ENCODE assay signal across 10 mouse cellular contexts in genomic region chr7:45234922-45235571, GRCm38 (mm10). TPM values are rescaled to one million over a fixed set of nuclear protein-coding genes. Genes with fewer than 3 reads are reported as not detected.
DNase-seq lines count a peak whose midpoint lies in the region; ATAC-seq and TF ChIP-seq lines count a peak whose summit lies in the region.
"Had no signal": no experiment of that assay in that cellular context is flagged by ENCODE, and none has a peak within 500 bp of the region (broad histone marks: within the 10 kb centered on the region; RNA-seq: fewer than 3 reads in every experiment).

No protein-coding gene starts in this region.

- H3K27me3 ChIP-seq in testis, adult 2 months (ENCODE audit: control insufficient read depth, insufficient read depth, low read length) = no peaks in the 10 kb centered on the region
- 0 out of 2 replicates have a peak, but pooled peaks cover 12% of the 10 kb centered on the region for H3K27me3 ChIP-seq in forebrain, embryonic 14.5 days (replicated peaks; ENCODE audit: control insufficient read depth, insufficient read depth, low read length)
- H3K27me3 ChIP-seq in hindbrain, embryonic 15.5 days = peaks cover 27% of the 10 kb centered on the region
- H3K27me3 ChIP-seq in liver, embryonic 13.5 days = no peaks in the 10 kb centered on the region; the same call in none of the 2 replicates
- H3K27me3 ChIP-seq in neural tube, embryonic 13.5 days = peaks cover 59% of the 10 kb centered on the region

- H3K4me3 ChIP-seq in testis, adult 2 months (ENCODE audit: control insufficient read depth, low read depth, low read length) = peak overlapping the region; percentile 40
- peak overlapping the region; percentile 8; the same call in 1 of the 2 replicates for H3K4me3 ChIP-seq in forebrain, embryonic 14.5 days (ENCODE audit: low read depth, low read length)
- 0 out of 2 replicates have a peak overlapping the region, but pooled peaks have one; percentile 2 for H3K4me3 ChIP-seq in hindbrain, embryonic 15.5 days
- H3K4me3 ChIP-seq in liver, embryonic 13.5 days (replicated peaks) = peak overlapping the region; percentile 22
- 0 out of 2 replicates have a peak overlapping the region, but pooled peaks have one; percentile 8 for H3K4me3 ChIP-seq in neural tube, embryonic 13.5 days
- H3K4me3 ChIP-seq: myocyte had no signal

- peaks cover 27% of the 10 kb centered on the region for H3K4me1 ChIP-seq in testis, adult 2 months (ENCODE audit: control insufficient read depth, insufficient read depth, low read length)
- H3K4me1 ChIP-seq in forebrain, embryonic 14.5 days (ENCODE audit: control insufficient read depth, insufficient read depth, low read length) = peaks cover 16% of the 10 kb centered on the region
- peaks cover 21% of the 10 kb centered on the region for H3K4me1 ChIP-seq in hindbrain, embryonic 15.5 days (replicated peaks)
- peaks cover 61% of the 10 kb centered on the region for H3K4me1 ChIP-seq in liver, embryonic 13.5 days (replicated peaks)
- peaks cover 29% of the 10 kb centered on the region for H3K4me1 ChIP-seq in neural tube, embryonic 13.5 days (replicated peaks)

- no peaks in the 10 kb centered on the region for H3K36me3 ChIP-seq in testis, adult 2 months (ENCODE audit: control insufficient read depth, insufficient read depth, low read length)
- peaks cover 27% of the 10 kb centered on the region for H3K36me3 ChIP-seq in forebrain, embryonic 14.5 days (ENCODE audit: control insufficient read depth, insufficient read depth, low read length)
- no peaks in the 10 kb centered on the region for H3K36me3 ChIP-seq in hindbrain, embryonic 15.5 days
- peaks cover 4% of the 10 kb centered on the region for H3K36me3 ChIP-seq in liver, embryonic 13.5 days
- H3K36me3 ChIP-seq in neural tube, embryonic 13.5 days = peaks cover 15% of the 10 kb centered on the region

- 5% methylated on average over 21 of the region's 21 CpGs for WGBS in forebrain, embryonic 14.5 days
- 11% methylated on average over 21 of the region's 21 CpGs for WGBS in hindbrain, embryonic 15.5 days
- 35% methylated on average over 21 of the region's 21 CpGs for WGBS in liver, embryonic 13.5 days (ENCODE audit: insufficient replicate concordance)
- WGBS in neural tube, embryonic 13.5 days = 4% methylated on average over 21 of the region's 21 CpGs

- no peaks in the 10 kb centered on the region for H3K9me3 ChIP-seq in forebrain, embryonic 14.5 days (replicated peaks; ENCODE audit: control insufficient read depth, low read length)
- H3K9me3 ChIP-seq in hindbrain, embryonic 15.5 days = no peaks in the 10 kb centered on the region
- no peaks in the 10 kb centered on the region for H3K9me3 ChIP-seq in liver, embryonic 13.5 days (replicated peaks)
- H3K9me3 ChIP-seq in neural tube, embryonic 13.5 days = no peaks in the 10 kb centered on the region

- TF ChIP-seq CTCF in testis, adult 2 months (IDR thresholded peaks at IDR 0.05; ENCODE audit: control insufficient read depth, insufficient read depth, insufficient replicate concordance, low read depth, low read length) = no peak

- peak overlapping the region; percentile 31 for H3K4me2 ChIP-seq in forebrain, embryonic 14.5 days (ENCODE audit: low read length)
- H3K4me2 ChIP-seq in hindbrain, embryonic 15.5 days = peak overlapping the region; percentile 39
- peak overlapping the region; percentile 46 for H3K4me2 ChIP-seq in liver, embryonic 13.5 days
- H3K4me2 ChIP-seq in neural tube, embryonic 13.5 days = peak overlapping the region; percentile 41

- 0 out of 2 replicates have a peak overlapping the region, but pooled peaks have one; percentile 36 for H3K9ac ChIP-seq in forebrain, embryonic 14.5 days (ENCODE audit: low read length)
- no peak overlapping the region for H3K9ac ChIP-seq in hindbrain, embryonic 15.5 days
- no peak overlapping the region for H3K9ac ChIP-seq in liver, embryonic 13.5 days
- peak overlapping the region; percentile 38; the same call in 1 of the 2 replicates for H3K9ac ChIP-seq in neural tube, embryonic 13.5 days

- no peak for DNase-seq in testis, postnatal 14 days (ENCODE audit: low spot score)
- DNase-seq in forebrain, embryonic 14.5 days (ENCODE audit: low spot score) = peak; percentile 73
- DNase-seq in liver, embryonic 13.5 days = no peak
- no peak for DNase-seq in cerebellum, adult 9-11 months

- no peak overlapping the region for H3K27ac ChIP-seq in testis, adult 2 months (ENCODE audit: control insufficient read depth, insufficient read depth, low read depth, low read length)
- H3K27ac ChIP-seq in forebrain, embryonic 14.5 days (ENCODE audit: low read depth, low read length) = peak overlapping the region; percentile 15; the same call in 1 of the 2 replicates
- no peak overlapping the region for H3K27ac ChIP-seq in hindbrain, embryonic 15.5 days (replicated peaks)
- H3K27ac ChIP-seq in liver, embryonic 13.5 days = no peak overlapping the region
- peak overlapping the region; percentile 39 for H3K27ac ChIP-seq in neural tube, embryonic 13.5 days (replicated peaks)

- ATAC-seq in forebrain, embryonic 14.5 days = peak; percentile 78
- peak; percentile 79 for ATAC-seq in hindbrain, embryonic 15.5 days (ENCODE audit: low FRiP score, low read depth)
- peak; percentile 30; the same call in 1 of the 2 replicates for ATAC-seq in liver, embryonic 13.5 days (ENCODE audit: low read depth)
- ATAC-seq in neural tube, embryonic 13.5 days (ENCODE audit: low read depth) = peak; percentile 58; the same call in 1 of the 2 replicates
- no peak for ATAC-seq in erythroid progenitor cell, adult 5-6 weeks (replicated peaks; ENCODE audit: low FRiP score, poor library complexity, severe bottlenecking)

- no peak for TF ChIP-seq POLR2A in testis, adult 2 months (IDR thresholded peaks at IDR 0.05; ENCODE audit: control insufficient read depth, low read depth, low read length)

RNA-seq across cellular contexts. Expression of gene Cd37, which starts 3.9 kb away (rescaled TPM):
- polyA plus RNA-seq in testis, adult 2 months (2012; rRNA removed) = 78.0 and 87.4 TPM in 2 replicates
- 0.99 and 1.4 TPM in 2 replicates for polyA plus RNA-seq in forebrain, embryonic 14.5 days (2014; fragmentation: Nextera tagmentation; extraction: Ambion mirVana)
- 1.4 and 1.7 TPM in 2 replicates for polyA plus RNA-seq in hindbrain, embryonic 15.5 days (2015; fragmentation: Nextera tagmentation; extraction: Ambion mirVana)
- polyA plus RNA-seq in liver, embryonic 13.5 days (2015; fragmentation: Nextera tagmentation; extraction: Ambion mirVana) = 10.3 and 10.8 TPM in 2 replicates
- polyA plus RNA-seq in neural tube, embryonic 13.5 days (2015; fragmentation: Nextera tagmentation; extraction: Ambion mirVana) = 1.5 and 1.8 TPM in 2 replicates
- total RNA-seq in erythroid progenitor cell, adult 5-6 weeks (2015; ENCODE audit: low replicate concordance) = 82.2 and 86.1 TPM in 2 replicates
- total RNA-seq in erythroid progenitor cell, adult 5-6 weeks (2017; ENCODE audit: low replicate concordance) = 21.1 and 54.8 TPM in 2 replicates

RNA-seq across cellular contexts. Expression of gene Slc6a16, which starts 5.8 kb away (rescaled TPM):
- polyA plus RNA-seq in testis, adult 2 months (2012; rRNA removed) = 76.9 and 81.4 TPM in 2 replicates
- polyA plus RNA-seq in forebrain, embryonic 14.5 days (2014; fragmentation: Nextera tagmentation; extraction: Ambion mirVana) = 0.09 and 0.26 TPM in 2 replicates
- polyA plus RNA-seq in hindbrain, embryonic 15.5 days (2015; fragmentation: Nextera tagmentation; extraction: Ambion mirVana) = 0.62 and 1.3 TPM in 2 replicates
- not detected in 2 replicates for polyA plus RNA-seq in liver, embryonic 13.5 days (2015; fragmentation: Nextera tagmentation; extraction: Ambion mirVana)
- polyA plus RNA-seq in neural tube, embryonic 13.5 days (2015; fragmentation: Nextera tagmentation; extraction: Ambion mirVana) = 0.18 and 0.27 TPM in 2 replicates
- total RNA-seq in erythroid progenitor cell, adult 5-6 weeks (2015; ENCODE audit: low replicate concordance) = not detected in 2 replicates
- not detected in 2 replicates for total RNA-seq in erythroid progenitor cell, adult 5-6 weeks (2017; ENCODE audit: low replicate concordance)
- total RNA-seq: adrenal gland, adult 18-20 months had no signal
- polyA plus RNA-seq: myocyte had no signal

RNA-seq across cellular contexts. Expression of gene Tead2, which starts 19.5 kb away (rescaled TPM):
- polyA plus RNA-seq in testis, adult 2 months (2012; rRNA removed) = 43.1 and 60.2 TPM in 2 replicates
- polyA plus RNA-seq in forebrain, embryonic 14.5 days (2014; fragmentation: Nextera tagmentation; extraction: Ambion mirVana) = 81.7 and 95.7 TPM in 2 replicates
- 54.2 and 69.9 TPM in 2 replicates for polyA plus RNA-seq in hindbrain, embryonic 15.5 days (2015; fragmentation: Nextera tagmentation; extraction: Ambion mirVana)
- 11.8 and 12.0 TPM in 2 replicates for polyA plus RNA-seq in liver, embryonic 13.5 days (2015; fragmentation: Nextera tagmentation; extraction: Ambion mirVana)
- polyA plus RNA-seq in neural tube, embryonic 13.5 days (2015; fragmentation: Nextera tagmentation; extraction: Ambion mirVana) = 65.9 and 85.5 TPM in 2 replicates
- not detected in 2 replicates for total RNA-seq in erythroid progenitor cell, adult 5-6 weeks (2015; ENCODE audit: low replicate concordance)
- not detected in 2 replicates for total RNA-seq in erythroid progenitor cell, adult 5-6 weeks (2017; ENCODE audit: low replicate concordance)

RNA-seq across cellular contexts. Expression of gene Dkkl1, which starts 23.1 kb away (rescaled TPM):
- 1,273 and 1,348 TPM in 2 replicates for polyA plus RNA-seq in testis, adult 2 months (2012; rRNA removed)
- 0.91 and 1.7 TPM in 2 replicates for polyA plus RNA-seq in forebrain, embryonic 14.5 days (2014; fragmentation: Nextera tagmentation; extraction: Ambion mirVana)
- 10.8 and 11.9 TPM in 2 replicates for polyA plus RNA-seq in hindbrain, embryonic 15.5 days (2015; fragmentation: Nextera tagmentation; extraction: Ambion mirVana)
- polyA plus RNA-seq in liver, embryonic 13.5 days (2015; fragmentation: Nextera tagmentation; extraction: Ambion mirVana) = 2.6 and 2.8 TPM in 2 replicates
- 14.6 and 19.8 TPM in 2 replicates for polyA plus RNA-seq in neural tube, embryonic 13.5 days (2015; fragmentation: Nextera tagmentation; extraction: Ambion mirVana)
- total RNA-seq in erythroid progenitor cell, adult 5-6 weeks (2015; ENCODE audit: low replicate concordance) = 6.3 and 8.6 TPM in 2 replicates
- 0.77 TPM in 1 of 2 replicates, not detected in the other for total RNA-seq in erythroid progenitor cell, adult 5-6 weeks (2017; ENCODE audit: low replicate concordance)
- total RNA-seq: adrenal gland, adult 18-20 months had no signal

RNA-seq across cellular contexts. Expression of gene Ccdc155, which starts 30.4 kb away (rescaled TPM):
- polyA plus RNA-seq in testis, adult 2 months (2012; rRNA removed) = 78.3 and 81.9 TPM in 2 replicates
- polyA plus RNA-seq in forebrain, embryonic 14.5 days (2014; fragmentation: Nextera tagmentation; extraction: Ambion mirVana) = 0.43 and 0.52 TPM in 2 replicates
- polyA plus RNA-seq in hindbrain, embryonic 15.5 days (2015; fragmentation: Nextera tagmentation; extraction: Ambion mirVana) = 0.57 and 0.77 TPM in 2 replicates
- polyA plus RNA-seq in liver, embryonic 13.5 days (2015; fragmentation: Nextera tagmentation; extraction: Ambion mirVana) = 0.07 and 0.14 TPM in 2 replicates
- 0.29 and 0.45 TPM in 2 replicates for polyA plus RNA-seq in neural tube, embryonic 13.5 days (2015; fragmentation: Nextera tagmentation; extraction: Ambion mirVana)
- total RNA-seq in erythroid progenitor cell, adult 5-6 weeks (2015; ENCODE audit: low replicate concordance) = not detected in 2 replicates
- not detected in 2 replicates for total RNA-seq in erythroid progenitor cell, adult 5-6 weeks (2017; ENCODE audit: low replicate concordance)

Comparison
In these comparisons a context has a peak if more than half of its experiments do, and no peak if none do; other contexts are left out.
1. H3K27ac ChIP-seq: peak in forebrain, embryonic 14.5 days (single experiment) and neural tube, embryonic 13.5 days (single experiment); none in testis, adult 2 months (single experiment), hindbrain, embryonic 15.5 days (single experiment) and liver, embryonic 13.5 days (single experiment).
2. H3K9ac ChIP-seq: peak in forebrain, embryonic 14.5 days (single experiment) and neural tube, embryonic 13.5 days (single experiment); none in hindbrain, embryonic 15.5 days (single experiment) and liver, embryonic 13.5 days (single experiment).
3. RNA of gene Slc6a16, which starts 5.8 kb away (polyA plus RNA-seq): 76.9 to 81.4 TPM in testis, adult 2 months; 0.62 to 1.3 TPM in hindbrain, embryonic 15.5 days, 0.18 to 0.27 TPM in neural tube, embryonic 13.5 days, 0.09 to 0.26 TPM in forebrain, embryonic 14.5 days and not detected in liver, embryonic 13.5 days; every median in the first group is over 10 times any median in the second.
4. Peak in every context shown above with its lines, with median percentiles within 50 percentile points of each other: H3K4me3 ChIP-seq and H3K4me2 ChIP-seq.